Mouse (Mus musculus) heart, postnatal 0 days (tissue): ENCODE results near the gene Camta1. TPM values are rescaled to one million over a fixed set of nuclear protein-coding genes. Genes with fewer than 3 reads are reported as not detected.
A peak's percentile ranks its signal among the peaks of the same experiment; 100 is the strongest.

Source experiments
- ATAC-seq: fragments of 200-750 bp; cut with Nextera tagmentation; 2 replicates; pipeline ENCODE4 v1.8.0; 2017; ENCODE audit warnings: low read depth, moderate number of reproducible peaks, moderate library complexity; ENCODE audit not compliant: insufficient read depth
- DNase-seq: peaks from one replicate; pipeline ENCODE4 v3.0.0-alpha.2; 2016; ENCODE audit warnings: low spot score
- H3K27ac ChIP-seq: fragments of 300-500 bp; sonication (generic); 2 replicates; pipeline ENCODE4 v1.5.1; 2014; ENCODE audit warnings: low read depth, mild to moderate bottlenecking
- H3K27me3 ChIP-seq: fragments of 300-500 bp; sonication (generic); 2 replicates; pipeline ENCODE4 v1.6.1; 2014; ENCODE audit warnings: low read length, mixed read lengths; ENCODE audit not compliant: control insufficient read depth, insufficient read depth
- H3K36me3 ChIP-seq: fragments of 300-500 bp; sonication (generic); replicated peaks from 2 replicates; pipeline ENCODE4 v1.6.1; 2014; ENCODE audit warnings: low read length, mixed read lengths; ENCODE audit not compliant: control insufficient read depth, insufficient read depth
- H3K4me1 ChIP-seq: fragments of 300-500 bp; sonication (generic); 2 replicates; pipeline ENCODE4 v1.6.1; 2014; ENCODE audit warnings: antibody characterized with exemption; ENCODE audit not compliant: control insufficient read depth, insufficient read depth
- H3K4me2 ChIP-seq: fragments of 300-500 bp; sonication (generic); 2 replicates; pipeline ENCODE4 v1.6.1; 2014; ENCODE audit warnings: low read depth, mild to moderate bottlenecking, low read length, moderate library complexity
- H3K4me3 ChIP-seq: fragments of 300-500 bp; sonication (generic); 2 replicates; pipeline ENCODE4 v1.5.1; 2014; ENCODE audit warnings: low read depth, low read length
- H3K9ac ChIP-seq: fragments of 300-500 bp; sonication (generic); replicated peaks from 2 replicates; pipeline ENCODE4 v1.6.1; 2014; ENCODE audit warnings: low read depth, low read length, mixed read lengths
- H3K9me3 ChIP-seq: fragments of 300-500 bp; sonication (generic); replicated peaks from 2 replicates; pipeline ENCODE4 v1.6.1; 2016; ENCODE audit warnings: low read length; ENCODE audit not compliant: control insufficient read depth
- CTCF ChIP-seq: IDR thresholded peaks from 2 replicates; pipeline ENCODE4 v1.5.1; 2016; ENCODE audit warnings: antibody characterized with exemption, control low read depth, low read depth
- EP300 ChIP-seq: IDR thresholded peaks from 2 replicates; pipeline ENCODE4 v1.6.1; 2016; ENCODE audit warnings: antibody characterized with exemption, low read depth
- WGBS: fragments of 180-500 bp; shearing (Covaris S2); extraction: QIAGEN DNeasy Blood & Tissue Kit; methylation state at CpG from one replicate; pipeline ENCODE4 v1.1.7; 2014; 5-methylcytosine and 5-hydroxymethylcytosine counted together
- polyA plus RNA-seq: library from polyadenylated mRNA; unstranded; fragments of >200 nt; fragmentation: Nextera tagmentation; extraction: Ambion mirVana; gene quantifications from 2 replicates; pipeline ENCODE4 v1.2.1, GENCODE M21; 2015
- total RNA-seq: library from RNA; depleted of rRNA; stranded (reverse); fragments of >200 nt; gene quantifications from 2 replicates; pipeline ENCODE4 v1.2.3, GENCODE M21; 2014; ENCODE audit warnings: low replicate concordance

Gene Camta1
- total and polyA plus RNA-seq, 2 experiments from 2014 or later = 72.7 to 240 TPM

DNA sequence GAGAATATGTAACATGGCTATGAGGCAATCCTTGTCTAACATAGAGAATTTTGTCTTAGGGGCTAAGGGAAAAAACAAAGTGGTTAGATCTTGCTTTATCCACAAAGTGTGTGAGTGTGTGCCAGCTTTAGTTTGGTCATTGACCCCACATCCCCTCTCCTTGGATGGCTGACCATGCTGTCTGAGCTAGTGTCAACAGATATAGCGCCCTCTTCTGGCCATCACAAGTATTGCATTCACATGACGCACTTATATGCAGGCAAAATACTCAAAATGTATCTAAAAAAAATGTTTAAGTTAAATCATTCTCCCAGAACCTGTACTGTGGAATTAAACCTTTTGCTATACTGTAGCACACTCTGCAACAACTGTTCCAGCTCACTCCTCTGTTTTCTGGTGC lies 766.5 kb downstream of the Camta1 start:
- peaks cover 33% of the 10 kb centered on the region for H3K4me1 ChIP-seq
- 33% methylated on average over 2 of the region's 2 CpGs for WGBS
- peak overlapping the region; percentile 62; the same call in 1 of the 2 replicates for H3K4me2 ChIP-seq
- no peaks in the 10 kb centered on the region for H3K27me3 ChIP-seq
- TF ChIP-seq CTCF (peak; percentile 69), EP300 (no peak)
- ATAC-seq (no peak), DNase-seq (peak; percentile 58)
- no peak overlapping the region for H3K9ac ChIP-seq
- H3K36me3 ChIP-seq = 0 out of 2 replicates have a peak, but pooled peaks cover 5% of the 10 kb centered on the region
- H3K9me3 ChIP-seq = no peaks in the 10 kb centered on the region
- peak overlapping the region; percentile 96 for H3K27ac ChIP-seq
- no peak overlapping the region for H3K4me3 ChIP-seq

DNA sequence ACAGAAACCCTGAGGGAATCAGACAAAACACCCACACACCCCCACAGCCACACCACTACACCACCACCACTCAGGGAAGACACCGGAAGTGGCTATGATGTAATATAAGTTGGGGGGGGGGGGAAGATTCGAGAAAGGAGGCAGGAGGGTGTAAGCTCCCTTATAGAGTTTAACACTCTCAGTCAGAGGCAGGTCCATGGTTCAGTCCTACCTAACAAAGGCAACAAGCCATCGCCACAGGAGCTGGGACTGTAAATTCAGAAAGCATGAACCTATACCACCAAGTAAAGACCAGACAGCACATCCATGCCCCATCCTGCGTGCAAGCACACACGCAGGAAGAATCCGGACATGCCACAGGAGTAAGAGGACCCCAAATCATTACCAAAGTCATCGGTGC lies 772.4 kb downstream of the Camta1 start, which contains the start of gene Gm13090:
Gene Gm13090 (plus strand): TSS at position 301 of the 400 bp plus-strand sequence.
- no peak within 1 kb of the TSS; the same call in 1 of the 2 replicates for H3K9ac ChIP-seq
- H3K36me3 ChIP-seq = peaks cover 28% of the 10 kb centered on the region; the same call in 1 of the 2 replicates
- 68% methylated on average over 7 of the region's 7 CpGs for WGBS
- DNase-seq = no peak
- TF ChIP-seq EP300 (no peak), CTCF (no peak)
- no peak within 1 kb of the TSS for H3K4me2 ChIP-seq
- peaks cover 28% of the 10 kb centered on the region for H3K4me1 ChIP-seq
- H3K4me3 ChIP-seq = no peak within 1 kb of the TSS
- H3K9me3 ChIP-seq = no peaks in the 10 kb centered on the region
- peak within 1 kb of the TSS; percentile 66 for H3K27ac ChIP-seq
- ATAC-seq = no peak
- no peaks in the 10 kb centered on the region for H3K27me3 ChIP-seq

DNA sequence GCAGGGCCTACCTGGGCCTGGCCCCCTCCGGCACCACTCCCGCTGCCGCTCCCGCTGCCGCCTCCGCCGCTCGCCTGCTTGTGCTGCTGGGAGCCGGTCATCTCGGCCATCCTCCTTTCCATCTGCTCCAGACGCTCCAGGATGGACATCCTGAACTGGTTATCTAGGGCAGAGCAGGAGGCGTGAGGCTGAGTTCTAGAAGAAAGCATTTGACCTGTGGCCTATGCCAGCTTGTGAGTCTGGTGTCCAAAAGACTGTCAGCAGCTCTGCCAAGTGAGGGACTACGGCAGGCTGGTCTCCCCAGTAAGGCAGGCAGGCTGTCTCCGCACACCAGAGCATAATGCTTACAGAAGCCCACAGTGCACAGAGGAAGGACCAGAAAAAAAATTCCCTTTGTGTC lies 772.9 kb downstream of the Camta1 start:
- no peaks in the 10 kb centered on the region for H3K27me3 ChIP-seq
- no peak overlapping the region for H3K4me3 ChIP-seq
- no peak overlapping the region; the same call in 1 of the 2 replicates for H3K9ac ChIP-seq
- peak overlapping the region; percentile 66 for H3K27ac ChIP-seq
- peaks cover 28% of the 10 kb centered on the region for H3K4me1 ChIP-seq
- H3K4me2 ChIP-seq = no peak overlapping the region
- WGBS = 58% methylated on average over 14 of the region's 14 CpGs
- TF ChIP-seq EP300 (no peak), CTCF (no peak)
- ATAC-seq (no peak), DNase-seq (no peak)
- H3K36me3 ChIP-seq = peaks cover 28% of the 10 kb centered on the region; the same call in 1 of the 2 replicates
- no peaks in the 10 kb centered on the region for H3K9me3 ChIP-seq

DNA sequence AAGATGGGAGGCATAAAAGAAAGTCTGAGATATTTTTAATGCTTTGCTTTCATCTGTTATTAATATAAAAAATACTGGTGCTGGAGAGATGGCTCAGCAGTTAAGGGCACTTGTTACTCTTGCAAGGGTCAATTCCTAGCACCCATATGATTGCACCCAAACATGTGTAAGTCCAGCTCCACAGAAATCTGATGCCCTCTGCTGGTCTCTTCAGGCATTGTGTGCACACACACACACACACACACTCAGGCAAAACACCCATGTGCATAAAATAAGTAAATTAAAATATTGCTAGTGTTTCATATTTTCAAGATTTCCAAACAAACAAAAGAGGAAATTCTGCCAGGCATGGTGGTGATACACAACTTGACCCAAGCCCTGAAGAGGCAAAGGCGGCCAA lies 774.3 kb downstream of the Camta1 start:
- Histone ChIP-seq H3K9ac (no peak overlapping the region), H3K4me3 (no peak overlapping the region), H3K27me3 (no peaks in the 10 kb centered on the region), H3K27ac (no peak overlapping the region), H3K9me3 (no peaks in the 10 kb centered on the region), H3K36me3 (peaks cover 28% of the 10 kb centered on the region; the same call in 1 of the 2 replicates), H3K4me1 (peaks cover 29% of the 10 kb centered on the region), H3K4me2 (no peak overlapping the region)
- DNase-seq (no peak), ATAC-seq (no peak)
- 93% methylated on average over 1 of the region's 1 CpGs for WGBS
- TF ChIP-seq EP300 (no peak), CTCF (peak; percentile 24; the same call in 1 of the 2 replicates)

DNA sequence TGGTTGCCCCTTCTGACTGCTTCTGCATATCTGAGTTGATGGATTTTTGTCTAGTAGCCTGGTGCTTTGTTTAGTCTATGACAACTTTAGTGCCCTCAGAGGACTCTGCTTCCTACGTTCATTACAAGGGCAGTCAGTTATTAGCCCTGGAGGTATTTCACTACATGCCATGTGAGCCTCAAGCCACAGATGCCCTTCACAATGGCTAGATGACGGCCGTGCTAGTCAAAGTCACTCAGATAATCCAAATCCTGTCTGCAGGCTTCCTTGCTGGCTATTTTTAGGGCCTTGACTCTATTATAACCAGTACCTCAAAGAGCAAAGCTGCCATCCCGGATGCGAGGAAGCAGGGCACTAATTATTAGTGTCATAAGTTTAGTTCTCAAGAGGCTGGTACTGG lies 778.6 kb downstream of the Camta1 start:
- 37% methylated on average over 5 of the region's 5 CpGs for WGBS
- ATAC-seq = peak; percentile 93
- Histone ChIP-seq H3K9me3 (no peaks in the 10 kb centered on the region), H3K27ac (peak overlapping the region; percentile 87), H3K4me1 (0 out of 2 replicates have a peak, but pooled peaks cover 7% of the 10 kb centered on the region), H3K4me3 (no peak overlapping the region), H3K36me3 (peaks cover 34% of the 10 kb centered on the region), H3K4me2 (no peak overlapping the region), H3K9ac (no peak overlapping the region), H3K27me3 (no peaks in the 10 kb centered on the region)
- TF ChIP-seq EP300 = peak; percentile 49; the same call in 1 of the 2 replicates
- no peak for TF ChIP-seq CTCF
- DNase-seq = peak; percentile 87

DNA sequence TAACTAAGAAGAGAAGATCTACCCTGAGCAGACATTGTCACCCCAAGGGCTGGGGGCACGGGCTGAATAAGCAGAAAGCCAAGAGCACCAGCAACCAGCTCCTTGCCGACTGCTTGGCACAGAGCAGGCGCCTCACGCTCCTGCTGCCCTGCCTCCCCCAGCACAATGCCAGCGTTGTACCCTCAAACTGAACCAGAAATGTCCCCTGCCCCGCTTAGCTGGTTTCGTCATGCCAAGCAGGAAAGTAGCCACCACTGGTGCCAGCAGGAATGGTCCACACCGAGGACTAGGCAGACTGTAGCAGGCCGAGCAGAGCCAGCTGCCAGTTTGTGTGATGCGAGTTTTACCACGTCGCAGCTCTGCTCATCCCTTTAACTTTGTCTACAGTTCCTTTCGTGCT lies 779.7 kb downstream of the Camta1 start:
- Histone ChIP-seq H3K4me1 (0 out of 2 replicates have a peak, but pooled peaks cover 7% of the 10 kb centered on the region), H3K4me3 (no peak overlapping the region), H3K9ac (0 out of 2 replicates have a peak overlapping the region, but pooled peaks have one; percentile 5), H3K36me3 (peaks cover 37% of the 10 kb centered on the region), H3K4me2 (no peak overlapping the region), H3K27ac (peak overlapping the region; percentile 87), H3K27me3 (no peaks in the 10 kb centered on the region), H3K9me3 (no peaks in the 10 kb centered on the region)
- ATAC-seq (no peak), DNase-seq (no peak)
- TF ChIP-seq EP300 (no peak), CTCF (no peak)
- 85% methylated on average over 13 of the region's 13 CpGs for WGBS
